Mouse (Mus musculus) heart, postnatal 14 days (tissue): ENCODE results near the gene Pdgfb. TPM values are rescaled to one million over a fixed set of nuclear protein-coding genes. Genes with fewer than 3 reads are reported as not detected.

Experiments
- DNase-seq, 2 experiments: peaks; one replicate each; pipeline ENCODE4 v3.0.0; 2021 to 2022
- intact Hi-C: fragments of 180-260 bp; cut with DNase I; formaldehyde crosslinking; loops from one replicate; pipeline ENCODE4 v1.15.1; 2025
- total RNA-seq, 2 experiments: library from RNA; stranded (reverse); gene quantifications; 2 replicates each; pipeline ENCODE4 v1.2.3; 2021

The Pdgfb gene
- total RNA-seq, 2 experiments from 2014 or later: 42.2 to 43.4 TPM

GRCm38 (mm10) chr15:79972186-79972585 lies 42.6 kb downstream of the Pdgfb start:
- DNase-seq: no peak
- intact Hi-C loops: no loop called here

GRCm38 (mm10) chr15:79970940-79971339 lies 43.8 kb downstream of the Pdgfb start, which contains the start of gene Cbx7:
TSS of gene Cbx7 (minus strand) at chr15:79971119.
- intact Hi-C loops: no loop called here

GRCm38 (mm10) chr15:79970491-79970890 lies 44.3 kb downstream of the Pdgfb start:
- no peak for DNase-seq
- intact Hi-C loops: no loop called here

More at GRCm38 (mm10) chr15:79970940-79971339, 43.8 kb downstream of the Pdgfb start, which contains the start of gene Cbx7:
- DNase-seq: no peak

- intact Hi-C loops: no loop called here
- no peak for DNase-seq
Observed at GRCm38 (mm10) chr15:79967346-79967745, 47.4 kb downstream of the Pdgfb start.

- DNase-seq: no peak
- intact Hi-C loops: no loop called here
Observed at GRCm38 (mm10) chr15:79964376-79964775, 50.4 kb downstream of the Pdgfb start.

GRCm38 (mm10) chr15:79962661-79963060 lies 52.1 kb downstream of the Pdgfb start:
- no peak for DNase-seq
- intact Hi-C loops: no loop called here

- intact Hi-C loops: no loop called here
- peak; percentile 33 to 43 for DNase-seq
Observed at GRCm38 (mm10) chr15:79961366-79961921, 53.3 kb downstream of the Pdgfb start.

- intact Hi-C loops: loop anchor here (5.0 to 10.0 kb wide), 2 partner anchors 34 to 746 kb away; no protein-coding TSS in a partner anchor
- no peak for DNase-seq
Observed at GRCm38 (mm10) chr15:79958418-79958817, 56.4 kb downstream of the Pdgfb start.

- no peak for DNase-seq
- intact Hi-C loops: loop anchor here (5.0 to 10.0 kb wide), 2 partner anchors 36 to 748 kb away; no protein-coding TSS in a partner anchor
Observed at GRCm38 (mm10) chr15:79956559-79956958, 58.2 kb downstream of the Pdgfb start.

- intact Hi-C loops: loop anchor here (2.0 to 10.0 kb wide), 2 partner anchors 59 to 751 kb away; no protein-coding TSS in a partner anchor
- DNase-seq: peak in 1 of 2 experiments; percentile 33
Observed at GRCm38 (mm10) chr15:79953470-79953869, 61.3 kb downstream of the Pdgfb start.

- intact Hi-C loops: loop anchor here (2.0 to 10.0 kb wide), 2 partner anchors 60 to 752 kb away; no protein-coding TSS in a partner anchor
- DNase-seq: peak; percentile 50 to 58
Observed at GRCm38 (mm10) chr15:79952504-79953231, 62.1 kb downstream of the Pdgfb start.

GRCm38 (mm10) chr15:79951730-79952503 lies 62.9 kb downstream of the Pdgfb start:
- DNase-seq: peak; percentile 54 to 71
- intact Hi-C loops: loop anchor here (2.0 to 10.0 kb wide), 3 partner anchors 53 to 753 kb away; no protein-coding TSS in a partner anchor

GRCm38 (mm10) chr15:79951226-79951625 lies 63.6 kb downstream of the Pdgfb start:
- no peak for DNase-seq
- intact Hi-C loops: loop anchor here (2.0 to 10.0 kb wide), 2 partner anchors 54 to 754 kb away; no protein-coding TSS in a partner anchor

- DNase-seq: peak; percentile 75 to 76
- intact Hi-C loops: loop anchor here (2.0 to 10.0 kb wide), 2 partner anchors 54 to 754 kb away; no protein-coding TSS in a partner anchor
Observed at GRCm38 (mm10) chr15:79950250-79951025, 64.3 kb downstream of the Pdgfb start.

- DNase-seq: no peak
- intact Hi-C loops: loop anchor here (5.0 kb wide), 1 partner anchor 280 kb away; no protein-coding TSS in a partner anchor
Observed at GRCm38 (mm10) chr15:79947681-79948080, 67.1 kb downstream of the Pdgfb start.

GRCm38 (mm10) chr15:79946790-79947189 lies 68.0 kb downstream of the Pdgfb start:
- intact Hi-C loops: loop anchor here (1.0 to 5.0 kb wide), 2 partner anchors 130 to 281 kb away; no protein-coding TSS in a partner anchor
- peak in 1 of 2 experiments; percentile 56 for DNase-seq

- intact Hi-C loops: loop anchor here (1.0 to 5.0 kb wide), 2 partner anchors 130 to 281 kb away; no protein-coding TSS in a partner anchor
- peak; percentile 90 to 95 for DNase-seq
Observed at GRCm38 (mm10) chr15:79946022-79946421, 68.8 kb downstream of the Pdgfb start.
